Mouse (Mus musculus) retina, postnatal 7 days (tissue): Measurements from ENCODE around the gene Cdkal1.

ENCODE experiments used
- DNase-seq: peaks from one replicate; pipeline ENCODE4 v3.0.0-alpha.2; 2012; ENCODE audit warnings: low read depth, low spot score

The Cdkal1 gene

GRCm38 (mm10) chr13:29810780-29811179, 44.7 kb downstream of the Cdkal1 start:
- no peak for DNase-seq

GRCm38 (mm10) chr13:29808383-29808782, 47.1 kb downstream of the Cdkal1 start:
- DNase-seq: no peak

DNA sequence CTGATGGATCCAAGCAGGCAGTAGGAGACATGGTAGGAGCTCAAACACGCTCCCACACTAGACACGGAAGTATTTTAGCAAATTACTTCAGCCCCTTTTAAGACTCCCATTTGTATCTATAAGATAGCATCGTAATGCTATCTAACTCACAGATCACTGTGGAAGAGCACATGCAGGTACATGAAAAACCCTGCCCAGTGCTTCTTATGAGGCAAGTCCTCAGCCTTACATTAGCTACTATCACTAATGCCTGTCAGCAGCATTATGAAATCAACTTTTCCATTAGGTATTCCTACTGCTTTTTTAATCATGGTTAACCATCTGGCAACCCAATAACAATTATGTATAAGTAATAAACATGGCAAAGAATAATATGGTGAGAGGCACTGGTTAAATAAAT, 47.5 kb downstream of the Cdkal1 start:
- no peak for DNase-seq

DNA sequence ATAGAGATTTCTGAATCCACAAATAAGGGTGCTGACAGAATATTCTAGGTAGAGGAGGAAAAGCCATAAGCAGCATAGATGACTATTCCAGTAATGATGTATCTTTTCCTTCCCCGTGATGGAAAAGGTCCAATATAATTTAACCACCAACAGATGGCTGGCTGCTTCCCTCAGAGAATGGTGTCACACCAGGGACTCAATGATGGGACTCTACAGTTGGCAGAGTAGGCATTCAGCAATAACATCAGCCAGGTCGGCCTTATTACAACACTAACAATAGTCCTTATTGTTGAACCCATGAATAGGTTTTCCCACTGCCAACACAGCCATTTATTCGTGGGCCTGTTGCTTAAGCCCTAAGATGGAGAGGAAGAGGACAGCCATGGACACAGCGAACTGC, 48.6 kb downstream of the Cdkal1 start:
- DNase-seq: no peak

- no peak for DNase-seq
Observed at GRCm38 (mm10) chr13:29805296-29805695, 50.2 kb downstream of the Cdkal1 start.

DNA sequence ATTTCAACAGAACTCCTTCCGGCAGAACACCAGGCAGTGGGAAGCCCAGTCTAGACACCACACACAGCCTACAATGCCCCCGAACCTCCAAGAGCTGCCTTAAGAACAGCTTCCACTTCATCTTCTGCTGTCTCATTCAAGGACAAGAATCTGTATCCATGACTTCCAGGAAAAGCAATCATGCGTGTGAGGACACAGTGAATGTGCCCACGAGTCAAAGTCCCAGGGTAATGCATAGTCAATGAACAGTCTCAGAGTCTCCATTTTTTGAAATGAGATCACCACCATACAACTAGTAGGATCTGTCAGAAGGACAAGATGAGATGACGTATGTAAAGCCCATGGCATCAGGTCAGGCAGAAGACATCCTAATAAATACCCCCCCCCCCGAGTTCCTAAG, 51.4 kb downstream of the Cdkal1 start:
- no peak for DNase-seq

- no peak for DNase-seq
Observed at GRCm38 (mm10) chr13:29802699-29803098, 52.8 kb downstream of the Cdkal1 start.

GRCm38 (mm10) chr13:29800078-29800477, 55.4 kb downstream of the Cdkal1 start:
- DNase-seq: no peak

GRCm38 (mm10) chr13:29792112-29792511, 63.4 kb downstream of the Cdkal1 start:
- DNase-seq: no peak

DNA sequence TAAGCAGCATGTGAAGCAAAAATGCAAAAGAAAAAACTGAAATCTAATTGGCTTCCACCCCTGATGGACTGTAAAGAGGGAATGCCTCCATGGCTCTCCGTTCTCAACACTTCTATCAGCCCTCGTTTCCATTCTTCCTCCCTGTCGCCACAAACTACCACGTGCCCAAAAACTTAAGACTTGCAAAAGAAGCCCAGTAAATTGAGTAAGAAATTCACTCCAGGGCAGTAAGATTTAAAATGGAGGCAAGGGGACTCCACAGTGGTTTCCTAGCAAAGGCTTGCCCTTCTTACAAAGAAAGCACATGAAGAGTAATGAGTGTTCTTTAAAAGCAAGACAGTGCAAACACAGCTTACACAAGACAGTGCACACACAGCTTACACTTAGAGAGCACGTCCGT, 64.0 kb downstream of the Cdkal1 start:
- no peak for DNase-seq

DNA sequence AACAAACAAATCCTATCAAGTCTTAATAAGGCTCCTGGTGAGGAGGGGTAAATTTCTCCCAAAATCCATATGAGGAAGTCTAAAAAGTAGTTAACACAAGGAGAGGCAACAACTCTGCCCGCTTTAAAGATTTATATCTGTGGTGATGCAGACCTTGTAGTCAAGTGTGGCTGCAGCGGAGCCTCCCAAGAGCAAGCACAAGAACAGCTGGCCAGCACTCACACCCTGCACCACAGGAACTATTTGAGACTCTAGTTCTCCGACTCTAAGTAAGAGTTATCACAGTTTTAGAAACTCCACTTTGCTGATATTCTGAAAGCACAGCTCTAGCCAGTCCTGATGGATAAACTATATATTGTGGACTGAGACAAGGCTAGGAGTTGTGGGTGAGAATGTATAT, 68.5 kb downstream of the Cdkal1 start:
- DNase-seq: no peak

DNA sequence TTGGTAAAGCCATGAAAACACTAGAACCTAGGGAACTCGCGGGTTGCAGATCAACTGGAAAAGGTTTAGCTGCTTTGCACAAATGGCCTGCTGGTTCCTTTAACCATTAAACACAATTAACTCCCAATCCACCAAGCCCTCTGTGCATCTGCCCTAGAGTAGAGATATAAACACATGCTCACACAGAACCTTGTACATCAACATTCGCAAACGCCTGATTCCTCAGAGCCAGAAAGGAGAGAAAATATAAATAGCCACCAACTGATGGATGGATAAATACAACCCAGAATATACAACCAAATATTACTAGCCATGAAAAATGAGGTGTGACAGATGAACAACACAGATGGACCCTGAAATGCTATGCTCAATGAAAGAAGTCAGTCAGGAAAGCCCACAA, 70.6 kb downstream of the Cdkal1 start:
- no peak for DNase-seq

GRCm38 (mm10) chr13:29781332-29781731, 74.1 kb downstream of the Cdkal1 start:
- no peak for DNase-seq

DNA sequence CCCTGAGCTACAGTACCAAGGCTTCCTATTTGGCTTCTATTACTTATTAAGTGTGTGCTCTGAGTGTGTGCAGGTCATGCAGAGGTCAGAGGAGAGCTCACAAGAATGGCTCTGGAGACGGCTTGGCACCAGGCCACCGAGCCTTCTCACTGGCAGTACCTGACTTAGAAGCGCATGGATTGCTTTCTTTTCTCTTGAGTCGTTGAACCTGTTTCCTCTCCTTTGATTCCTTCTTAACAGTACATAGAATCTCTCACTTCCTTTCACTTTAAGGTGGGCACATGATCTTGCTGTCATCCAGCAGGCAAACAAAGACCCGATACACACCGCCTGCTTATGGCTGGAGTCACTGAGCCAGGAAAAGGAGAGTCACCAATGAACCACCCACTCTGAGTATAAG, 74.8 kb downstream of the Cdkal1 start:
- no peak for DNase-seq

DNA sequence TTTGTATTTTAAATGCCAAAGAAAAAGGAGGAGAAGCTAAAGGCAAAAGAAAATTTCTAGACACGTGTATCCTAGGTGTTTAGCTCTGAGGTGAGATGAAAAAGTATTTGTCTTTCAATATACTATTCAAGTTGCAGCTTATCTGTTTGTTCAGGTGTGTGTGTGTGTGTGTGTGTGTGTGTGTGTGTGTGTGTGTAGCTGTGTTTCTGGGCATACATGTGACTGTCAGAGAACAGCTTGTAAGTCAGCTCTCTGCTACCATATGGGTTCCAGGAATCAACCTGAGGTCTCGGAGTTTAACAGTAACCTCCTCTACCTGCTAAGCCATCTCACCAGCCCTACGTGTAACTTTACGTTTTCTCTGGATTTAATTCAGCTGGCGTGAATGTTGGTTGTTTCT, 76.0 kb downstream of the Cdkal1 start:
- no peak for DNase-seq

GRCm38 (mm10) chr13:29779116-29779515, 76.4 kb downstream of the Cdkal1 start:
- DNase-seq: no peak

GRCm38 (mm10) chr13:29778124-29778523, 77.3 kb downstream of the Cdkal1 start:
- DNase-seq: no peak

DNA sequence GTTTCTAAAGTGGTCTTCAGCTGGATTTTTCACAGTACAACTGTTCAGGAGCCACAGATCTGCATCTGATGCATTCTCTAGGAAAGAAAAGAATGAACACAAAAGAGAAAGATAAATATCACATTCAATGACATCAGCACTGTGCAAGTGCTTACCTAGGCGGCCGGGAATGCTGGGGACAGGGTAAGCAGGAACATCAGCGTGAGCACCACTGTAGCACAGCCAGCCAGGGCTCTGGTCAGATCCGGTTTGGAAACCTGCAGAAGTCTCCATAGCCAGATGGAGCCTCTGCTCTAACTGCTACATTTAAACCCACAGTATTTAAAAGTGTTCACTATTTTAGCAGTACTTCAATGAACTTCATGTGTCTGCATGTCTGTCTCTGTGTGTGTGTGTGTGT, 78.2 kb downstream of the Cdkal1 start:
- DNase-seq: no peak

DNA sequence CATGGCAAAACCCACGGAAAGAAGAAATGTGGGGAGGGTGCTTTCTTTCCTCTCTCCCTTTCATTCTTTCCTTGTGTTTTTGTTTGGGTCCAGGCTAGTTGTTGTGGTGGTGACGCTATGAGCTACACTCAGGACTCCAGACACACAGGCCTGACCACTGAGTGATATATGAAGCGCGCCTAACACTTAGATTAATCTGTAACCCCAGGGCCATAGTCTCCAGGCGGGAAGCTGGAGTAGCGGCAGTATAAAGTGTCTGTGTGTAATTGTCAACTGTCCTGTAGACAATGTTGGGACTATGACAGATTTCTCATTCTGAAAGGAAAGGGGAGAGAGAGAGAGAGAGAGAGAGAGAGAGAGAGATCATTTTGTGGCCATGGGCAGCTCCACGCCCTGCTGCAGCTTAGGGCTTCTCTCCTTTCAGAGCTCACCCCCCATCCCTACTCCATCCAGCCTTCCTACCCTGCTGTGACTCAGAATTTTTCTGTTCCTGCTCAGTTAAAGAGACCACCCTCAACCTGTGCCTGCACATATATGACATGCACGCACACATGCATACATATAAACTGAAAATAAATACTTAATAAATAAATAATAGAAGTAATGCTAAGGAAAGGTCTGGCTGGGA, 79.8 kb downstream of the Cdkal1 start:
- DNase-seq: no peak

DNA sequence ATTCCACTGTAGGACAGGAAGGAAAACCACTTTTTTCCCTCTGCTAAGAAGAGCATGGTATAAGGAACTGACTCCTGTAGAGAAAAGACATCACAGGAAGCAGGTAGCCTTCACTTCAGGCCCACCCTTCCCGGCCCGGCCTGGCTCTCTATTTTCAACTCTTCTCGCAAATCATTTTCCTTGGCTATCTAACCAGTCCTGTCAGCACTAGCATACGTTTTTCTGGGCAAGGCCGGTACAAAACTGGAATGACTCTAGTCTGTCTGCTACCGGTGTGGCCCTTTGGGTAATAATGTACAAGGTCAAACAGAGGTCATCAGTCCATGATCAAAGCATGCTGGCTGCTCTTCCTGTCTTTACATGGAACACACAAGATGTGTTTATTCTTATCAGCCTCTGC, 81.9 kb downstream of the Cdkal1 start:
- DNase-seq: no peak

DNA sequence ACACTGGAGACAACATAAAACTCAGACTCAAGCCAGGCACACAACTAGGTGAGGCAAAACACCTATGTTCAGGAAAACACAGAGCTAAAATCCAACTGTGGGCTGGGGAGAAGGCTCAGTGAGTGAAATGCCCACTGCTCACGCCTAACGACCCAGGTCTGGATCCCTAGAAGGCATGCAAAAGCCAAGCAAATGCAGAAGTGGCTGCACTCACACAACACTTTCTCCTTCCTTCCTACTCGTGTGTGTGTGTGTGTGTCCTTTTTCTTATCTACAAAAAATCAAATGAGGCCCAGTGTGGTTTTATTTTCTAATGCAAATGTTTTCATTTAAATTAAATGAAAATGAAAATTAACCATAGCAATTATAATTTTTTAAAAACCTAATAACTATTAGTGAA, 82.5 kb downstream of the Cdkal1 start:
- no peak for DNase-seq

- peak; percentile 24 for DNase-seq
Observed at GRCm38 (mm10) chr13:29769647-29770436, 85.6 kb downstream of the Cdkal1 start.

- no peak for DNase-seq
Observed at GRCm38 (mm10) chr13:29768104-29768503, 87.4 kb downstream of the Cdkal1 start.
